Mouse (Mus musculus) embryo, embryonic 10.5 days (tissue): ENCODE measurements around the gene Txn1.

Experiments used
- DNase-seq: peaks from one replicate; pipeline ENCODE4 v3.0.0-alpha.2; 2015; ENCODE audit warnings: low spot score

The Txn1 gene

GRCm38 (mm10) chr4:57956029-57956960 is at the start of gene Txn1:
TSS of gene Txn1 (minus strand) at chr4:57956411.
- DNase-seq, result peak; percentile 99

GRCm38 (mm10) chr4:58003501-58003900 is 47.3 kb upstream of the Txn1 start:
- DNase-seq, result peak; percentile 4

GRCm38 (mm10) chr4:57991425-57991824 is 35.2 kb upstream of the Txn1 start:
- DNase-seq, result no peak

GRCm38 (mm10) chr4:57974400-57975117 is 18.3 kb upstream of the Txn1 start:
- DNase-seq, result no peak

GRCm38 (mm10) chr4:57973592-57974268 is 17.5 kb upstream of the Txn1 start:
- no peak for DNase-seq

GRCm38 (mm10) chr4:57970285-57970684 is 14.1 kb upstream of the Txn1 start:
- DNase-seq, result no peak

GRCm38 (mm10) chr4:57967195-57967594 is 11.0 kb upstream of the Txn1 start:
- DNase-seq, result no peak

GRCm38 (mm10) chr4:57965516-57965915 is 9.3 kb upstream of the Txn1 start:
- DNase-seq, result no peak

GRCm38 (mm10) chr4:57964143-57964542 is 7.9 kb upstream of the Txn1 start:
- no peak for DNase-seq

GRCm38 (mm10) chr4:57959056-57959455 is 2.8 kb upstream of the Txn1 start:
- no peak for DNase-seq

- DNase-seq, result no peak
Measured at GRCm38 (mm10) chr4:57958098-57958497, 1.9 kb upstream of the Txn1 start.

GRCm38 (mm10) chr4:57957200-57958085 is 1.2 kb upstream of the Txn1 start:
- no peak for DNase-seq

GRCm38 (mm10) chr4:57955544-57955958 is 660 bp downstream of the Txn1 start:
- DNase-seq, result peak; percentile 81

- DNase-seq, result no peak
Measured at GRCm38 (mm10) chr4:57954991-57955390, 1.2 kb downstream of the Txn1 start.

GRCm38 (mm10) chr4:57954580-57954979 is 1.6 kb downstream of the Txn1 start:
- no peak for DNase-seq

- no peak for DNase-seq
Measured at GRCm38 (mm10) chr4:57953796-57954195, 2.4 kb downstream of the Txn1 start.

- no peak for DNase-seq
Measured at GRCm38 (mm10) chr4:57952891-57953290, 3.3 kb downstream of the Txn1 start.

- DNase-seq, result no peak
Measured at GRCm38 (mm10) chr4:57952416-57952815, 3.8 kb downstream of the Txn1 start.

- DNase-seq, result no peak
Measured at GRCm38 (mm10) chr4:57949866-57950265, 6.3 kb downstream of the Txn1 start.

- DNase-seq, result no peak
Measured at GRCm38 (mm10) chr4:57947476-57947875, 8.7 kb downstream of the Txn1 start.

- no peak for DNase-seq
Measured at GRCm38 (mm10) chr4:57947036-57947435, 9.2 kb downstream of the Txn1 start.
